Mouse (Mus musculus): ENCODE data around the gene Gpr182. TPM values are rescaled to one million over a fixed set of nuclear protein-coding genes. Genes with fewer than 3 reads are reported as not detected.
A peak's percentile ranks its signal among the peaks of the same experiment; 100 is the strongest.

Gene Gpr182
- total and polyA plus RNA-seq, 3 experiments = 2.6 to 8.6 (median 3.9) TPM

GRCm38 (mm10) chr10:127710331-127710730 is 41.2 kb downstream of the Gpr182 start:
- Histone ChIP-seq H3K4me1 (ENCODE audit: control insufficient read depth, insufficient read depth, low read length) (peaks cover 1% of the 10 kb centered on the region; the same call in 1 of the 2 replicates), H3K79me2 (replicated peaks; ENCODE audit: control insufficient read depth, insufficient read depth, low read length) (no peaks in the 10 kb centered on the region), H3K9ac (ENCODE audit: low read depth, low read length) (no peak overlapping the region), H3K36me3 (ENCODE audit: control insufficient read depth, insufficient read depth, low read length) (no peaks in the 10 kb centered on the region), H3K27ac (no peak overlapping the region), H3K27me3 (ENCODE audit: control insufficient read depth, insufficient read depth, low read length) (no peaks in the 10 kb centered on the region), H3K4me3 (no peak overlapping the region)
- TF ChIP-seq EP300 (IDR thresholded peaks at IDR 0.05; ENCODE audit: insufficient read depth, low read depth, low read length) (no peak), CTCF (IDR thresholded peaks at IDR 0.05) (no peak), POLR2A (IDR thresholded peaks at IDR 0.05; ENCODE audit: insufficient read depth, low read depth, low read length) (no peak)
- WGBS = 69% methylated on average over 13 of the region's 13 CpGs
- intact Hi-C loops (cut with DNase I) = no loop called here
- DNase-seq = no peak

GRCm38 (mm10) chr10:127708850-127709370 is 42.6 kb downstream of the Gpr182 start:
- Histone ChIP-seq H3K36me3 (ENCODE audit: control insufficient read depth, insufficient read depth, low read length) (no peaks in the 10 kb centered on the region), H3K27me3 (ENCODE audit: control insufficient read depth, insufficient read depth, low read length) (no peaks in the 10 kb centered on the region), H3K9ac (ENCODE audit: low read depth, low read length) (no peak overlapping the region), H3K27ac (no peak overlapping the region), H3K4me1 (ENCODE audit: control insufficient read depth, insufficient read depth, low read length) (peaks cover 1% of the 10 kb centered on the region; the same call in 1 of the 2 replicates), H3K79me2 (replicated peaks; ENCODE audit: control insufficient read depth, insufficient read depth, low read length) (no peaks in the 10 kb centered on the region), H3K4me3 (no peak overlapping the region)
- DNase-seq = no peak
- intact Hi-C loops (cut with DNase I) = no loop called here
- no peak for TF ChIP-seq CTCF (IDR thresholded peaks at IDR 0.05)
- no peak for TF ChIP-seq EP300 (IDR thresholded peaks at IDR 0.05; ENCODE audit: insufficient read depth, low read depth, low read length)
- no peak for TF ChIP-seq POLR2A (IDR thresholded peaks at IDR 0.05; ENCODE audit: insufficient read depth, low read depth, low read length)
- 93% methylated on average over 3 of the region's 3 CpGs for WGBS

GRCm38 (mm10) chr10:127707721-127708120 is 43.8 kb downstream of the Gpr182 start:
- Histone ChIP-seq H3K27me3 (ENCODE audit: control insufficient read depth, insufficient read depth, low read length) (no peaks in the 10 kb centered on the region), H3K36me3 (ENCODE audit: control insufficient read depth, insufficient read depth, low read length) (no peaks in the 10 kb centered on the region), H3K4me3 (no peak overlapping the region), H3K4me1 (ENCODE audit: control insufficient read depth, insufficient read depth, low read length) (peaks cover 1% of the 10 kb centered on the region; the same call in 1 of the 2 replicates), H3K9ac (ENCODE audit: low read depth, low read length) (no peak overlapping the region), H3K79me2 (replicated peaks; ENCODE audit: control insufficient read depth, insufficient read depth, low read length) (no peaks in the 10 kb centered on the region), H3K27ac (no peak overlapping the region)
- TF ChIP-seq EP300 (IDR thresholded peaks at IDR 0.05; ENCODE audit: insufficient read depth, low read depth, low read length) (no peak), POLR2A (IDR thresholded peaks at IDR 0.05; ENCODE audit: insufficient read depth, low read depth, low read length) (no peak), CTCF (IDR thresholded peaks at IDR 0.05) (no peak)
- intact Hi-C loops (cut with DNase I) = no loop called here
- peak; percentile 35 to 55 for DNase-seq
- WGBS = 24% methylated on average over 7 of the region's 7 CpGs

GRCm38 (mm10) chr10:127705783-127706182 is 45.7 kb downstream of the Gpr182 start:
- Histone ChIP-seq H3K4me1 (ENCODE audit: control insufficient read depth, insufficient read depth, low read length) (peaks cover 1% of the 10 kb centered on the region; the same call in 1 of the 2 replicates), H3K27me3 (ENCODE audit: control insufficient read depth, insufficient read depth, low read length) (no peaks in the 10 kb centered on the region), H3K4me3 (no peak overlapping the region), H3K36me3 (ENCODE audit: control insufficient read depth, insufficient read depth, low read length) (no peaks in the 10 kb centered on the region), H3K79me2 (replicated peaks; ENCODE audit: control insufficient read depth, insufficient read depth, low read length) (no peaks in the 10 kb centered on the region), H3K27ac (no peak overlapping the region), H3K9ac (ENCODE audit: low read depth, low read length) (no peak overlapping the region)
- 86% methylated on average over 4 of the region's 4 CpGs for WGBS
- no peak for DNase-seq
- no peak for TF ChIP-seq POLR2A (IDR thresholded peaks at IDR 0.05; ENCODE audit: insufficient read depth, low read depth, low read length)
- TF ChIP-seq EP300 (IDR thresholded peaks at IDR 0.05; ENCODE audit: insufficient read depth, low read depth, low read length) = no peak
- TF ChIP-seq CTCF (IDR thresholded peaks at IDR 0.05) = no peak
- intact Hi-C loops (cut with DNase I) = no loop called here

DNA sequence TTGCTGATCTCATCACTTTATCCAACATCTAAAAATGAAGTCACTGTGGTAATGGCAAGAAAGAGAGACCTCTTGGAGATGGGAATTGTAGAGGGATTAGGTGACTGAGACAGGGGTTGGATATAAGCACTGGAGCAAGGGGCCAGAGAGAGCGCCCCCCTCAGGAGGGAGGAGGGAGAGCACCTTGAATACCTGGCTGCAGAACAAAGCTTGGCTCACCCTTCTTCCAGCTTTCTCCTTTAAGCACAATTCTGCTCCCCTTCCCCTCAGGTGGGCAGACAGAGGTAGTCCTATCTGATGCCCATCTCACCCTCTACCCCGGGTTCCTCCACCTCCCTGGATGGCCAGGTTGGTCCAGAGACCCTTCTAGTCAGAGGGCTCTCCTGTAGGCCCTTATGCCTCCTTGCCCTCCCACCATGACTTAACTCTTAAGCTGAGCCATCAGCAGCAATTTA is 46.7 kb downstream of the Gpr182 start, which contains the start of gene Myo1a:
Gene Myo1a (plus strand): TSS at position 405 of the 455 bp plus-strand sequence.
- Histone ChIP-seq H3K4me3 (no peak within 1 kb of the TSS), H3K27me3 (ENCODE audit: control insufficient read depth, insufficient read depth, low read length) (no peaks in the 10 kb centered on the region), H3K27ac (no peak within 1 kb of the TSS), H3K4me1 (ENCODE audit: control insufficient read depth, insufficient read depth, low read length) (peaks cover 1% of the 10 kb centered on the region; the same call in 1 of the 2 replicates), H3K36me3 (ENCODE audit: control insufficient read depth, insufficient read depth, low read length) (no peaks in the 10 kb centered on the region), H3K9ac (ENCODE audit: low read depth, low read length) (no peak within 1 kb of the TSS), H3K79me2 (replicated peaks; ENCODE audit: control insufficient read depth, insufficient read depth, low read length) (no peaks in the 10 kb centered on the region)
- intact Hi-C loops (cut with DNase I) = no loop called here
- no peak for TF ChIP-seq CTCF (IDR thresholded peaks at IDR 0.05)
- no peak for TF ChIP-seq EP300 (IDR thresholded peaks at IDR 0.05; ENCODE audit: insufficient read depth, low read depth, low read length)
- no peak for TF ChIP-seq POLR2A (IDR thresholded peaks at IDR 0.05; ENCODE audit: insufficient read depth, low read depth, low read length)
- WGBS = 62% methylated on average over 2 of the region's 2 CpGs
- DNase-seq = no peak

- 40% methylated on average over 2 of the region's 2 CpGs for WGBS
- H3K27me3 ChIP-seq (ENCODE audit: control insufficient read depth, insufficient read depth, low read length) = no peaks in the 10 kb centered on the region
- H3K79me2 ChIP-seq (replicated peaks; ENCODE audit: control insufficient read depth, insufficient read depth, low read length) = no peaks in the 10 kb centered on the region
- no peak overlapping the region for H3K27ac ChIP-seq
- no peak overlapping the region for H3K4me3 ChIP-seq
- H3K36me3 ChIP-seq (ENCODE audit: control insufficient read depth, insufficient read depth, low read length) = no peaks in the 10 kb centered on the region
- no peak for TF ChIP-seq CTCF (IDR thresholded peaks at IDR 0.05)
- no peak for TF ChIP-seq EP300 (IDR thresholded peaks at IDR 0.05; ENCODE audit: insufficient read depth, low read depth, low read length)
- no peak for TF ChIP-seq POLR2A (IDR thresholded peaks at IDR 0.05; ENCODE audit: insufficient read depth, low read depth, low read length)
- H3K4me1 ChIP-seq (ENCODE audit: control insufficient read depth, insufficient read depth, low read length) = peaks cover 1% of the 10 kb centered on the region; the same call in 1 of the 2 replicates
- DNase-seq = no peak
- no peak overlapping the region for H3K9ac ChIP-seq (ENCODE audit: low read depth, low read length)
- intact Hi-C loops (cut with DNase I) = no loop called here
Measured at GRCm38 (mm10) chr10:127704293-127704692, 47.2 kb downstream of the Gpr182 start.

Data from heart, adult 2 months (tissue).